23 mouse cellular contexts compared by ENCODE assay signal in genomic region chr9:7344107-7344506, GRCm38 (mm10). TPM values are rescaled to one million over a fixed set of nuclear protein-coding genes. Genes with fewer than 3 reads are reported as not detected.
"Had no signal": no experiment of that assay in that cellular context is flagged by ENCODE, and none has a peak within 500 bp of the region (broad histone marks: within the 10 kb centered on the region; RNA-seq: fewer than 3 reads in every experiment).

Gene Mmp12 (plus strand): TSS chr9:7344381.

- H3K27ac ChIP-seq: liver, embryonic 13.5 days; liver, embryonic 15.5 days; lung, embryonic 15.5 days; midbrain, embryonic 12.5 days; neural tube, embryonic 12.5 days; stomach, embryonic 15.5 days; stomach, postnatal 0 days had no signal

- H3K9ac ChIP-seq: liver, embryonic 13.5 days; liver, embryonic 15.5 days; liver, postnatal 0 days; lung, embryonic 15.5 days; midbrain, embryonic 12.5 days; neural tube, embryonic 12.5 days; stomach, embryonic 15.5 days had no signal

- H3K27me3 ChIP-seq: liver, embryonic 13.5 days; liver, embryonic 15.5 days; lung, embryonic 15.5 days; megakaryocyte, embryonic 14.5 days; midbrain, embryonic 12.5 days; neural tube, embryonic 12.5 days; stomach, embryonic 15.5 days had no signal

- H3K4me3 ChIP-seq: liver, embryonic 13.5 days; liver, embryonic 15.5 days; lung, embryonic 15.5 days; megakaryocyte, embryonic 14.5 days; midbrain, embryonic 12.5 days; neural tube, embryonic 12.5 days; stomach, embryonic 15.5 days had no signal

- H3K9me3 ChIP-seq: liver, embryonic 13.5 days; liver, embryonic 15.5 days; lung, embryonic 15.5 days; megakaryocyte, embryonic 14.5 days; midbrain, embryonic 12.5 days; neural tube, embryonic 12.5 days; stomach, embryonic 15.5 days had no signal

- ATAC-seq: liver, postnatal 0 days; lung, postnatal 0 days had no signal

- H3K4me1 ChIP-seq: liver, embryonic 13.5 days; liver, embryonic 15.5 days; lung, embryonic 15.5 days; megakaryocyte, embryonic 14.5 days; midbrain, embryonic 12.5 days; neural tube, embryonic 12.5 days; stomach, embryonic 15.5 days had no signal

- H3K4me2 ChIP-seq: liver, embryonic 11.5 days; liver, embryonic 13.5 days; liver, embryonic 15.5 days; lung, embryonic 15.5 days; midbrain, embryonic 12.5 days; neural tube, embryonic 12.5 days; stomach, embryonic 15.5 days had no signal

- DNase-seq: liver, embryonic 13.5 days; liver, postnatal 0 days; lung, adult 2 months; lung, postnatal 14 days; lung, postnatal 36 days; midbrain, embryonic 14.5 days; retina, postnatal 1 day; right cerebral cortex, adult 18-20 months; thymus, adult 2 months; thymus, postnatal 25 days; thymus, postnatal 4 days had no signal

- H3K36me3 ChIP-seq: liver, embryonic 13.5 days; liver, embryonic 15.5 days; lung, embryonic 15.5 days; midbrain, embryonic 12.5 days; neural tube, embryonic 12.5 days; stomach, embryonic 15.5 days had no signal

RNA-seq across cellular contexts. Expression of gene Mmp12, which starts in this region (rescaled TPM):
- total RNA-seq: midbrain, postnatal 0 days had no signal
- polyA plus RNA-seq: liver, embryonic 13.5 days; liver, embryonic 15.5 days; midbrain, embryonic 12.5 days; midbrain, embryonic 14.5 days; midbrain, postnatal 0 days; neural tube, embryonic 12.5 days; neural tube, embryonic 14.5 days; testis, adult 2 months had no signal
